Mouse (Mus musculus): ENCODE measurements at regions not wholly inside any gene's neighbourhood (a gene's known extent, or its start where the extent isn't known, plus 50 kb on each side); places are given as distances from the start of the nearest gene placed in this dataset.

DNA sequence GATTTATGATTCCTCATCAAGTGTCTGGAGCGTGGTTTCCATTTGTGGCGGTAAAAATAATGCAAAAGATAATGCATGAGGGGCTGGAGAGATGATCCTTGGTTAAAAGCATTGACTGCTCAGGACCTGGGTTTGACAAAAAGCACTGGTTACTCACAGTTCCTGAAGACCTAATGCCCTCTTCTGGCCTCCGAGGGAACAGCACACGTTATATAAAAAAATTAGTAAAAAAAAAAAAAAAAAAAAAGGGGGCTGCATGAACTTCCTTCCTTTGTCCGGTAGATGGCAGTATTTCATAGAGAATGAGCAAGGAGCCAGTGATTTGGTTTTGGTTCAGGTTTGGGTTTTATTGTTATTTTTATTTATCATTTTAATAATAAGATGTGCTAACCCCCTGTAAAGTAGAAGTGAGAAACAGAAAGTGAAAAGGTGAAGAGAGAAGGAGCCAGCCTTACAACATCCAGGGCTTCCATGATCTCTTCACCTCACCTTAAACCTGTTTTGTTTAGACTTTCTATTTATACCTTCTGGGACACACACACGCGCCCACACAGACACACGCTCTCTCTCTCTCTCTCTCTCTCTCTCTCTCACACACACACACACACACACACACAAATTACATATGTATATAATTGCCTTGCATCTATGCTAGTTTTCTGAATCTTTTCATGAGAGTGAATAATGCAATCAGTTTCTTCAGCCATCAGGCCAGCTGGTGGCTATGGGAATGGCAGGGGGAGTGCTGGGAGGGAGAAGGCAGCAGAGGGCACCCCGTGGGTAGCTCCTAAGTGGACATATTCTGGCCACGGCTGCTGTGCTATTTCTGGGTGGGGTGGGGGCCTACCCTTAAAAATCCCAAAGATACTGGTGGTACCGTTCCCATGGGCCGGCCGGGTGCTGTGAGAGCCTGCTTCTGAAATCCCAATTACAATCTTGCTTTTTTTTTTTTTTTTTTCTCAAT lies 230.0 kb downstream of the Poteg start:
- DNase-seq (ENCODE audit: low read depth, low spot score) = peak; percentile 72

GRCm38 (mm10) chr8:27679164-27679563 lies 231.7 kb downstream of the Poteg start:
- DNase-seq (ENCODE audit: low read depth, low spot score) = peak; percentile 59

- peak; percentile 8 for DNase-seq (ENCODE audit: low read depth, low spot score)
Observed at GRCm38 (mm10) chr8:27721988-27722387, 274.5 kb downstream of the Poteg start.

DNA sequence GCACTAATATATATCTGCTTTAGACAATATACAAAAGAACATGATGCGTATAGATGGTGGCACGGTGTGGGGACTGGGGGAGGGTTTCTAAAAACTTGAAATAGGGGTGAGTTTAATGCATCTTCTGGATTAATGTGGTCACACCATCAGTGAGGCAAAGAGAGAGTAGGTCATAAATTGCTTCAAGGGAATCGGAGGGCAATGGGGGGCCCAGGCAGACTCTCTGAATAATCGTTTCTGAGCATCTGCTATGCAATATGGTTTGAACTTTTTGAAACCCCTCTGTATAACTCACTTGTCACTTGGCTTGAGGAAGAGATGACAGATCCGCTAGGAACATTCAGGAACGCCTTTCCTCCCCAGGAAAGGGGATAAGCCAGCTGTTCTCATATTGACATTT lies 322.8 kb downstream of the Poteg start:
- no peak for DNase-seq (ENCODE audit: low read depth, low spot score)

DNA sequence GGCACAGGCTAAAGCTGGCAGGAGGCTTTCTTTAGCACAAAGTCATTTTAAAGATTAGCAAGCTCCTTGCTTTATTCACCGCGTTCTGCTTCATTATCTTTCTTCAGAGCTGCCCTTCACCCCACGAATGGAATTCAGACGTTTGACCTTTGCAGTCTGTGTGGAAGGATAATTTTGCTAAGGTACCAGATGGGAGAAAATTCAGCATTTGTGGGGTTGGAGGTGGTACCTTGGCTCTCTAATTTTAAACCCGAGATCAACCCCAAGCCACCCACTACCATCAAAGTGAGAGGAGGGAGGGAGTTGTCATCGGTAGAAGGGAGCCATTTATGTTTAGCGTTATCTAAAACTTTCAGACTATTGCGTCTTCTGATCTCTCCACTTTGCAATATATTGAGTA lies 323.3 kb downstream of the Poteg start:
- no peak for DNase-seq (ENCODE audit: low read depth, low spot score)

DNA sequence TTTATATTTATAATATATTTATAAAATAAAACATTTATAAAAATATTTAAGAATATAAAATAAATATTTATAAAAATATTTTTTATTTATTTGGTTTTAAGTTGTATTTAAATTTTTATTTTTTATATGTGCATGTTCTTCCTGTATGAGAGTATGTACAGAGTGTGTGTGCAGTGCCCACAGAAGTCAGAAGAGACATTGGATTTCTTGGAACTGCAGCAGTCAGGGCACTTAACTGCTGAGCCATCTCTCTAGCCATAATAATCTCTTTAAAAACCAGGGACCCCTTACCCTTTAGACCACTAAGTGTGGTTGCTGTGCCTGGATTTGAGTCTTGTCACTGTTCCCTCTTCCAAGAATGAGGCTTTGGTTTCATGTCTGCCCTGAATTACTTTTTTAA lies 323.8 kb downstream of the Poteg start:
- no peak for DNase-seq (ENCODE audit: low read depth, low spot score)

DNA sequence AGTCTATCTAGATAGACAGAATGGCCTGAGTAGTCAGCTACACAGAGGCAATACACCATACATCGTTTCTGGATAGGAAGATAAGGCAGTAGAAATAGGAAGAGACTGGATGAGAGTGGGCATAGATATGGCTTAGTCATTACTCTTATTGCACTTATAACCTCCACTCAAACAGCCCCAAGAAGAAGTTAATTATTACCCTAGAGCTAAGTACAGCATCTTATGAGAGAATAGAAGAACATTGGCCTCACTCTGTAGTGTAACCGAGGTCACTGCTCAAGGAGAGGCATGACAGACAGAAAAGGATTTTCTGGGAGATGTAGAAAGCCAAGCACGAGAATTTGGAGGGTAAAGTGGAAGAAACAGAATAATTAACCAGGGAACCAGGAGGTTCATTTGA lies 331.5 kb downstream of the Poteg start:
- no peak for DNase-seq (ENCODE audit: low read depth, low spot score)
